Mouse (Mus musculus) cortical plate, adult 2 months (tissue): Measurements from ENCODE around the gene AC161166.1.

Experiments
- CTCF ChIP-seq: fragments of 200-500 bp; IDR thresholded peaks from 2 replicates; pipeline ENCODE4 v1.5.1; 2011; ENCODE audit warnings: mild to moderate bottlenecking, control low read depth, low read length; ENCODE audit not compliant: insufficient read depth; ENCODE audit errors: extremely low read depth
- POLR2A ChIP-seq: fragments of 200-500 bp; IDR thresholded peaks from 2 replicates; pipeline ENCODE4 v1.6.1; 2011; ENCODE audit warnings: mild to moderate bottlenecking, low read length, control low read depth; ENCODE audit not compliant: insufficient read depth; ENCODE audit errors: extremely low read depth

GRCm38 (mm10) chr7:24519130-24519529 lies 6.9 kb upstream of the AC161166.1 start:
- TF ChIP-seq CTCF (no peak), POLR2A (no peak)
